Mouse (Mus musculus) ES-E14 (cell line): ENCODE data around the gene Fut11. TPM values are rescaled to one million over a fixed set of nuclear protein-coding genes. Genes with fewer than 3 reads are reported as not detected.

Source experiments
- DNase-seq: peaks from one replicate; pipeline ENCODE4 v3.0.0-alpha.2; 2013; ENCODE audit warnings: low read depth, low spot score
- H3K27ac ChIP-seq: 2 replicates; pipeline ENCODE4 v1.5.1; 2012; ENCODE audit warnings: low read depth, mild to moderate bottlenecking, low read length, moderate library complexity, mixed read lengths; ENCODE audit not compliant: poor library complexity, insufficient read depth, severe bottlenecking
- H3K36me3 ChIP-seq: 2 replicates; pipeline ENCODE4 v1.6.1; 2012; ENCODE audit warnings: mild to moderate bottlenecking, low read length, moderate library complexity, mixed read lengths; ENCODE audit not compliant: control insufficient read depth, poor library complexity, insufficient read depth, severe bottlenecking
- H3K4me1 ChIP-seq, 2 experiments: fragments of 150-350 bp in 1 of 2; sonication (generic) in 1 of 2; 2 replicates each; pipeline ENCODE4 v1.6.1; 2012; ENCODE audit warnings: low read length in 2 of 2, mild to moderate bottlenecking in 1 of 2, mixed read lengths in 1 of 2; ENCODE audit not compliant: control insufficient read depth in 2 of 2, insufficient read depth in 2 of 2, poor library complexity in 1 of 2
- H3K4me3 ChIP-seq, 2 experiments: fragments of 150-350 bp in 1 of 2; sonication (generic) in 1 of 2; 2 replicates each; pipeline ENCODE4 v1.5.1; 2012; ENCODE audit warnings: low read length in 2 of 2, low read depth in 1 of 2, mild to moderate bottlenecking in 1 of 2, mixed read lengths in 1 of 2; ENCODE audit not compliant: insufficient read depth in 1 of 2, poor library complexity in 1 of 2, severe bottlenecking in 1 of 2
- H3K9ac ChIP-seq: 2 replicates; pipeline ENCODE4 v1.6.1; 2012; ENCODE audit warnings: low read depth, mild to moderate bottlenecking, low read length, mixed read lengths; ENCODE audit not compliant: poor library complexity, insufficient read depth, severe bottlenecking
- H3K9me3 ChIP-seq: fragments of 150-350 bp; sonication (generic); 2 replicates; pipeline ENCODE4 v1.6.1; 2012; ENCODE audit warnings: low read depth, mild to moderate bottlenecking, low read length; ENCODE audit not compliant: control insufficient read depth, insufficient read depth
- CHD2 ChIP-seq: IDR thresholded peaks from 2 replicates; pipeline ENCODE4 v1.6.1; 2014; ENCODE audit warnings: mild to moderate bottlenecking, low read depth, low read length, inconsistent platforms
- HCFC1 ChIP-seq: IDR thresholded peaks from 2 replicates; pipeline ENCODE4 v1.6.1; 2012; ENCODE audit warnings: low read length, inconsistent platforms, borderline replicate concordance; ENCODE audit not compliant: insufficient read depth
- MAFK ChIP-seq: IDR thresholded peaks from 2 replicates; pipeline ENCODE4 v1.6.1; 2014; ENCODE audit warnings: mild to moderate bottlenecking, low read depth, low read length, inconsistent platforms; ENCODE audit not compliant: insufficient read depth
- ZC3H11A ChIP-seq: IDR thresholded peaks from 2 replicates; pipeline ENCODE4 v1.6.1; 2012; ENCODE audit warnings: low read depth, mild to moderate bottlenecking, inconsistent platforms, low read length, borderline replicate concordance
- ZNF384 ChIP-seq: IDR thresholded peaks from 2 replicates; pipeline ENCODE4 v1.6.1; 2012; ENCODE audit warnings: low read depth, low read length, inconsistent platforms
- in situ Hi-C, 2 experiments: fragments of 600-800 bp; cut with MboI; formaldehyde crosslinking; loops; one replicate each; pipeline ENCODE4 v1.15.1; 2025; ENCODE audit warnings: low sequenced_read_pairs in 2 of 2, inconsistent platforms in 1 of 2; ENCODE audit not compliant: unreplicated experiment in 2 of 2
- total RNA-seq: library from RNA; depleted of rRNA; stranded (reverse); fragments of 300-350 nt; gene quantifications from 2 replicates; pipeline ENCODE4 v1.2.3, GENCODE M21; 2012

The Fut11 gene
- total RNA-seq, 1 experiment = 5.0 TPM

- Histone ChIP-seq H3K36me3 (peaks cover 37% of the 10 kb centered on the region), H3K4me1 (peaks cover 8% of the 10 kb centered on the region in 2 experiments; a peak in 3 of 4 replicates), H3K4me3 (no peak overlapping the region), H3K9ac (no peak overlapping the region), H3K27ac (no peak overlapping the region), H3K9me3 (no peaks in the 10 kb centered on the region)
- DNase-seq = no peak
- in situ Hi-C loops = no loop called here
- TF ChIP-seq ZC3H11A = no peak
- no peak for TF ChIP-seq HCFC1
- TF ChIP-seq ZNF384 = no peak
- TF ChIP-seq MAFK = no peak
- no peak for TF ChIP-seq CHD2
These were observed 3.0 kb upstream of the Fut11 start for GRCm38 (mm10) chr14:20691772-20692171.

GRCm38 (mm10) chr14:20693589-20694101 is 1.1 kb upstream of the Fut11 start:
- peaks cover 8% of the 10 kb centered on the region in 2 experiments for H3K4me1 ChIP-seq
- H3K36me3 ChIP-seq = peaks cover 27% of the 10 kb centered on the region
- H3K4me3 ChIP-seq = no peak overlapping the region
- in situ Hi-C loops = no loop called here
- no peak overlapping the region for H3K27ac ChIP-seq
- TF ChIP-seq CHD2 (no peak), MAFK (no peak), HCFC1 (no peak), ZNF384 (no peak), ZC3H11A (no peak)
- no peaks in the 10 kb centered on the region for H3K9me3 ChIP-seq
- H3K9ac ChIP-seq = no peak overlapping the region
- no peak for DNase-seq

- Histone ChIP-seq H3K9ac (peak overlapping the region; percentile 83), H3K9me3 (no peaks in the 10 kb centered on the region), H3K4me3 (peak overlapping the region; percentile 76 to 90), H3K4me1 (peaks cover 8% of the 10 kb centered on the region in 2 experiments), H3K27ac (no peak overlapping the region), H3K36me3 (peaks cover 25% of the 10 kb centered on the region)
- no peak for DNase-seq
- TF ChIP-seq ZC3H11A = no peak
- no peak for TF ChIP-seq MAFK
- TF ChIP-seq HCFC1 = no peak
- no peak for TF ChIP-seq ZNF384
- no peak for TF ChIP-seq CHD2
- in situ Hi-C loops = no loop called here
These were observed 434 bp upstream of the Fut11 start for GRCm38 (mm10) chr14:20694185-20694883.

GRCm38 (mm10) chr14:20695761-20696520 is 1.2 kb downstream of the Fut11 start:
- Histone ChIP-seq H3K9ac (peak overlapping the region; percentile 83), H3K27ac (no peak overlapping the region), H3K4me3 (peak overlapping the region; percentile 76 to 90), H3K9me3 (no peaks in the 10 kb centered on the region), H3K36me3 (peaks cover 23% of the 10 kb centered on the region), H3K4me1 (peaks cover 8 to 10% of the 10 kb centered on the region in 2 experiments)
- TF ChIP-seq ZNF384 = no peak
- TF ChIP-seq MAFK = no peak
- no peak for TF ChIP-seq HCFC1
- no peak for TF ChIP-seq CHD2
- TF ChIP-seq ZC3H11A = no peak
- no peak for DNase-seq
- in situ Hi-C loops = no loop called here
